Mouse (Mus musculus) testis, postnatal 10 days (tissue): ENCODE results near the gene Gimap5.
A peak's percentile ranks its signal among the peaks of the same experiment; 100 is the strongest.

Source experiments
- DNase-seq: peaks from one replicate; pipeline ENCODE4 v3.0.0; 2021; ENCODE audit warnings: low spot score

Gimap5 gene

DNA sequence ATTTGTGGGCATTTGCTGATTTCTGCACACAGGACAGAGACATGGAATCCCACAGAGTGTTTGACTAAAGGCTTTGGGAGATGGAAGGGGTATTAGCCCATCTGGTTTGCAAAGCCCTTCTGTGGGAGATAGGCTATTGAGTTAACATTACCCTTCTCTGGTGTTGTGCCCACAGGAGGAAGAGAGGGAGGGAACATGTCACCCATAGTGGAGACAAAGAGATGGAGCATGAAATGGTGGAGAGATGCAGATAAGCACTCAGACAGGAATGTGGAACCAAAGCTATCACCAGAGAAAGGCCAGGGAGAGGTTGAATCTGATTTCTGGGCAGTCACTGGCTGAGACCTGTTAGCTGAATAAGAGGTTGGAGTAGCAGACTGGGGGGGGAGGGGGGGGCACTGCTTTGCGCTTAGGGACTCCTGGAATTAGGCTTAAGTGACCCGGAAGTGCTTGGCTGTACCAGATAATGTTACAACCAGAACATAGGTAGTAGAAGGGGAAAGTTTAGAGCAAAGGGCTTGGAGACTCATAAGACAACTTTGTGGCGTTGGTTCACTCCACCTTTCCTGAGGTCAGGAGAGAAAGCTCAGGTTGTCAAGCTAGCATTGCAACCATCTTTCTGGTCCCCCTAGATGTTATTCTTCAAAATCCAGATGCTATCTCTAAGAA is 5.4 kb upstream of the Gimap5 start:
- no peak for DNase-seq

DNA sequence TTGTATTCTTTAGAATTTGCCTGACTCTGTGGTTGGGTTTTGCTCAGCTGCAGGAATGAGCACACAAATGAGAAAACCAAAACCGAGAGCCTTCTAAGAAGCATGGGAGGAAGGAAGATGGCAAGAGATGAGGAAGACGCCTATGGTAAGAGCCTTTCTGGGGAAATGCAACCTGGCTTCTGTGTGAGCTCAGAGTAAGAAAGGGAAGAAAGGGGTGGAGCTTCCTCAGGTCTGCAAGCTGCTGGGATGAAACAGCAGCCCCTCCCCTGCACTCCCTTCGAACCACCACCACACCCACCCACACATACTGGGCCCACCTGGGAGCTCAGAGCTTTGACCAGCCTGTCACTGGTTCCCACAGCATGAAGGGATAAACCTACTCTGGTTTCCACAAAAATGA is 4.7 kb upstream of the Gimap5 start:
- DNase-seq, result no peak

DNA sequence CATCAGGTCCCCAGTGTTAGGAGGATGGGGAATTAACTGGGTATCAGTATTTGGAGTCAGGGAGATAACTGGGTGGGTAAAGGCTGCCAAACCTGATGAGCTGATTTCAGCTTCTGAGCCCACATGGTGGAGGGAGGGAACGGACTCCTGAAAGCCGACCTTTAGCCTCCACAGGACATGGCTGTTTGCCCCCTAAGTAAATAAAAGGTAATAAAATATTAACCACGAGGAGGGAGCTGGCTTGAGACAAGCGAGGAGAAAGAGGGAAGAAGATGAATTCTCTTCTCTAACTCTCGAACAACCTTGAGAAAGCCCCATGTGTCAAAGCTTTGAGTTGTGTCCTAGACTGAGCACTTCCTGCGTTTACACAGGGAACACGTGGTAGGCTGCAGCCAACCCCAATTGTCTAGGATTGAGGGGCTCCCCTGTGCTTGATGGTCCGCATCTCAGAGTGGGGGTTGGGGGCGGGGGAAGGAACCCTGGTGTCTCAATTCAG is 4.2 kb upstream of the Gimap5 start:
- no peak for DNase-seq

DNA sequence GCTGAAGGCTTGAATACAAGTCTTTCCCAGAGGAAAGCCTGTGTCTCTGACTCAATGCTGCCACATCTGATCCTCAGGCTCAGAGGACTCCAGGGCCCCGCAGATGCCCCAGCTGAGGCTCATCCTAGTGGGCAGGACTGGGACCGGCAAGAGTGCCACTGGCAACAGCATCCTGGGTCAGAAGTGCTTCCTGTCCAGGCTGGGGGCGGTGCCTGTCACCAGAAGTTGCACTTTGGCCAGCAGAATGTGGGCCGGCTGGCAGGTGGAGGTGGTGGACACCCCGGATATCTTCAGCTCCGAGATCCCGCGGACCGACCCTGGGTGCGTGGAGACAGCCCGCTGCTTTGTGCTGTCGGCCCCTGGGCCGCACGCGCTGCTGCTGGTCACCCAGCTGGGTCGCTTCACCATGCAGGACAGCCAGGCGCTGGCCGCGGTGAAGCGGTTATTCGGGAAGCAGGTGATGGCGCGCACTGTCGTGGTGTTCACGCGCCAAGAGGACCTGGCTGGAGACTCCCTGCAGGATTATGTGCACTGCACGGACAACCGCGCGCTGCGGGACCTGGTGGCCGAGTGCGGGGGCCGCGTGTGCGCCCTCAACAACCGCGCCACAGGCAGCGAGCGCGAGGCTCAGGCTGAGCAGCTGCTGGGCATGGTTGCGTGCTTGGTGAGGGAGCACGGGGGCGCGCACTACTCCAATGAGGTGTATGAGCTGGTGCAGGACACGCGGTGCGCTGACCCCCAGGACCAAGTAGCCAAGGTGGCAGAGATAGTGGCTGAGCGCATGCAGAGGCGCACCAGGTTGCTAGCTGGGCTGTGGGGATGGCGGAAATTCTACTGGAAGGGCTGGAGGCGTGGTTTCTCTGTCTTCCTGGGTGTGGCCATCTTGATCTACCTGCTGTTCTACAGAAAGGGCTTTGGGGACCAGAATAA is 3.3 kb upstream of the Gimap5 start:
- DNase-seq, result no peak

DNA sequence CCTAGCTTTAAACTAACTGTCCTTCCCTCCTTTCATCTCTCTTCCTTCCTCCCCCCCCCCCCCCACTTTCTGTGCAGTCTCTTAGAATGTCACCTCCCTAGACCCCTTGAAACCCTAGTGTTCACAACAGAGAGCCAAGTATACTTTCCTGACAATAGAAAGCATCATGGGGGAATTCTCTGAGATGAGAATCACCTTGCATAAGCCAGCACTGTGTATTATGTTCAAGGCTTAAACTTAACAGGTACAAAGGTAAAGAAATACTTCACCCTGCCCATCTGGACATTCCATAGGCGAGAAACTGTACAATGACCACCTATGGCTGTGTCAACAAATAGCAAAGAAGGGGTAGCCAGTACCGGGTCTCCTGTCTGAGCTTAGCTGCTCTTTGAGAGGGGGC is 507 bp upstream of the Gimap5 start:
- DNase-seq, result no peak

DNA sequence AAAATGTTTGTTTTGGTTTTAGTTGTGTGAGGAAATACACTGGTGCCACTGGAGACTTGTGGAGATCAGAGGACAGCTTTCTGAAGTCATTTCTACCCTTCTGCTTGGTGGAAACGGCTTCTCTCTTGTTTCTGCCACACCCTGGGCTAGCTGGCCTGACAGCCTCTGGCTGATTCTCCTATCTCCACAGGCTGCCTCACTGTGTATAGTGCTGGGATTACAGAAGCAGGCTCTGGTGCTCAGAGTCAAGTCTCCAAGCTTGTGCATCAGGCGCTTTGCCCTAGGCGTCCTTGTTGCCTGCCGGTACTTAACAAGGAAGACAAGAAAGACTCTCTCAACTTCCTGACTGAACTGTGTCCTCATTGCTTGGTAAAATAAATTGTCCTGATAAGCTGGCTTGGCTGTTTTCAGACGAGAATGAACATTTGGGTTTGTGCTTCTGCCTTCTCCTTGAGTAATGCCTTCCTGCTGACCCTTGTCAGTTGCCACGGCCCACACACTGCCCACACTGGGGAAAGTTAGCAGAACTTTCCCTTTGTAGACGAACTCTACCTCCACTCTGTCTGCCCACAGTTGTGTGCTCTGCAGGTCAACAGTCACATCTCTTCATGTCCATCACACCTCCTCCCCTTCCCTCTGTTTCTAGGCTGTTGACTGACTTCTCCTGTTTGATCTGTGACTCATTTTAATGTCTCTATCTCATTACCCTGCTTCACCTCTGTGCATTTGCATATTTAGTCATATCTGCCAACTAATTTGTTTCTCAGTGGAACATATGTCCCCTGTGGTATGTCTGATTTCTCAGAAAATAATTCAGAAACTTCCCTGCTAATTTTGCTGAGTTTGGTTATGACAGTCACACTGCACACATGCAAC is 1.3 kb downstream of the Gimap5 start:
- no peak for DNase-seq

DNA sequence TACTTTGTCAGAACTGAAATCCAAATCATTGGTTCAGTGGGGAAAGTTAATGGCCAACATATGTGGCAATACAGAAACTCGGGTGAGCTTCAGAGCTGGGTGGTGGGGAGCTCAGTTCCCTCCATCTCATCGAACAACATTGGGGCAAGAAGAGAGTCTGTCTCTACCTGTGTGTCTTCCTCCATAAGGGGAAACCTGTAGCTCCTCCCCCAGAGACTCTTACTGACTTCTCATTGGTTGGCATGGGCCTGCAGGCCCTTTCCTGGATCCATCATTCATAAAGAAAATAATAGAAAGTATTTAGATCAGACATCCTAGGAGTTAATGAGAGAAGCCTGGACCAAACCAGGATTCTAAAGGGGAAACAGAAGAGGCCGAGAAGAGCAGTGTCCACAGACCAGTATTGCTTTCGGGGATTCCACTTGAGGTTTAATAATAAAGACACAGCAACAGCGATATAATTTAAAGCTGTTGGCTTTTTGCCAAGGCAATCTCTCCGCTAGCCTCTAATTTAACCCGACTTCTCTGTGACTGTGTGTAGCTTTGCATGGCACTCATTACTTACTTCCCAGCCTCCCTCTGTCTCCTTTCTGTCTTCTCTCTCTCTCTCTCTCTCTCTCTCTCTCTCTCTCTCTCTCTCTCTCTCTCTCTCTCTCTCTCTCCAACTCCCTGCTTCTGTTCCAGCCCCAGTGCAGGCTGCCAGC is 17.7 kb downstream of the Gimap5 start:
- no peak for DNase-seq

DNA sequence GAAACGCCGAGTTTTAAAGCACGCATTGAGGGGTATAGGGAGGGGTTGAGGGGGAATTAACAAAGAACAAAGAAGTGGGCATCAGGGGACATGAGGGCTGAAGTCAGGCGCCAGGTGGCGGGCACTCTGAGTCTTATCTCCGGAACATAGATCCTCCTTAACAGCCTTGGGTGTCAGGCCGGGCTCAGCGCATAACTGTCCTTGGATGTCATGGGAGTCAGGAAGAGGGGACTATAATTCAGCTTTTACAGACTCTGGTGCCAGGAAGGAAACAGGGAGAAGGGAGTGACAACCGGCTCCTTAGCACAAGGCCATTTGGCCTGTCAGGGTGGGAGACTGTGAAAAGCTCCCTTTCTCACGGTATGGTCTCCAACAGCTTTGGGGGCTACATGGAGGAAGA is 18.5 kb downstream of the Gimap5 start:
- DNase-seq, result no peak

DNA sequence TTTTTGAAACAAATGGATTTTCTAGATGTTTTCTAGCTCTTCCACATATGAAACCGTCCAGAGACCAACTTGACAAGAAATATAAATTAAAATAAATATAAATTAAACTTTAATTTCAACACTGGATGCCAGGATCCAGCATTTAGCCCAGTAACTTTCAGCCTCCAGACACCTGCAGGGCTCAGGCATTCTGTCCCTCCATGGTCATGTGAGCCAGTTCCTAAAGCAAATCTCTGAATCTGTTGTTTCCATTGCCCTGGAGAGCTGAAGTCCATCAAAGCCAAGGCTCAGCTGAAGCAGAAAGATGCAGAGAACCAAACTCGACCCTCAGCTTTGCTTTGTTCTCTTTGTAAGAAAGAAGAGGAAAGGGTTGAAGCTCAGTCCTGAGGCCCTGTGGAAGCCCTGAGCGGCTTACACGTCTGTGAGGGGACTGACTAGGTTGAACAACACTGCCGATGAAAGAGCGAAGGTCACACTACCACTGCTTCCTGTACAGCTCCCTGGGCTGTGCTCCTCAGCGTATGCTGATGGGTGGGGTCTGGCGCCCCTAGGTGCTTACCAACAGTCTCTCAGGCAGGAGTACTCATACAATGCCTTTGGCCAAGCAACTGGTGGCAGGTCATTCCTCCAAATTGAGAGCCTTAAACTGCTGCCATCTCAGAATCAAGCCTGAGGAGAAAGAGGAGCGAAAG is 22.3 kb downstream of the Gimap5 start:
- no peak for DNase-seq

DNA sequence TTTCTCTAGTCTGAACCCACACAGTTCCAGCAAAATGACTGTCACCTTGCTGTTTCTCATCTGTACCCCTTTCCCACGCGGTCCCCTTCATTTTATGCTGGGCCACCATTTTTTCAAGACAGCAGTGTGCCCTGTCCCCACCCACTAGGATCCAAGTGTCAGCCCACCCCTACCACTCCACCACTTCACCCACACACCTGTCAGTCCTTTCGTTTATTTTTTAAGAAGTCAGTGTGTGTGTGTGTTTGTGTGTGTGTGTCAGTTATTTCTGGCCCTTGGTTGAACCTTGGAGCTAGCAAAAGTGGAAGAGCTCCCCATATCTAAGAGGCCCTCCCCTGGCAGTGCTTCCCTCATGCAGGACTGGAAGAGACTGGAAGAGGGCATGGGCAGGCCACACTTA is 22.9 kb downstream of the Gimap5 start:
- no peak for DNase-seq

DNA sequence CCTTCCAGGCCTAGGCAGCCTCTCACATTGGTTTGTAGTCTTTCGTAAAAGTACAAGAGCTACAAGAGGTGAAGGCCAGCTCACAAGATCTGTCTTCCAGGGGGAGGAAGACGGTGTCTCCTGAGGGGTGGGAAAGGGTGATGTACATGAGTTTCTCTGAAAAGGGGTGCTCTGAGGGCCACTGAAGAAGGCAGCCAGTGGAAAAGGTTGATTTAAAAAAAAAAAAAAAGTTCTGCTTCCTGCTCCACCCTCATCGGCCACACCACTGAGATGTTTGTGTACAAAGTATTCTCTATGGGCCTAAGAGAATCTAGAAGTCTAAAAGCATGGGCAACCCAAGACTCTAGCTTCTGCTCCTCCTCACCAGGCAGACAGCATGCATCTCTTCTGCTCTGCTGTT is 24.7 kb downstream of the Gimap5 start, which contains the start of gene Gimap3:
TSS of gene Gimap3 (minus strand) at position 156 of the 400 bp plus-strand sequence.
- DNase-seq, result no peak

DNA sequence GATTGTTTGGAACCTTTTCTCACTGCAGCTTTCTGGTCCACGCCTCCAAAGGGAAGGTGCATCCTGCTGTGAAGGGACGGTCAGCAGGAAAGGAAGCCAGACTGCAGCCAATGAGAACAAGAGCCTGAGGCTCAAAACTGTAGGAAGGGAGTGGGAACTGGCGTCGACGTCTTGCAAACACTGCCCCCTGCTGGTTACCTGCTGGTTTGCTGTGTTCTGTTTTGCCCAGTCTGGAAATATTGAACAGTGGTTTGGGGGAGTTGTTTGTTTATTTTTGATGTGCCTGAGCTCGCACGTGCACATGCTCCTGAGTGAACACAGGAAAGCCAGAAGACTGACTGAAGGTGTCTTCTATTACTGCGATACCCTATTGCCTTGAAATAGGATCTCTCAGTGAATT is 26.0 kb downstream of the Gimap5 start:
- DNase-seq, result peak; percentile 87

DNA sequence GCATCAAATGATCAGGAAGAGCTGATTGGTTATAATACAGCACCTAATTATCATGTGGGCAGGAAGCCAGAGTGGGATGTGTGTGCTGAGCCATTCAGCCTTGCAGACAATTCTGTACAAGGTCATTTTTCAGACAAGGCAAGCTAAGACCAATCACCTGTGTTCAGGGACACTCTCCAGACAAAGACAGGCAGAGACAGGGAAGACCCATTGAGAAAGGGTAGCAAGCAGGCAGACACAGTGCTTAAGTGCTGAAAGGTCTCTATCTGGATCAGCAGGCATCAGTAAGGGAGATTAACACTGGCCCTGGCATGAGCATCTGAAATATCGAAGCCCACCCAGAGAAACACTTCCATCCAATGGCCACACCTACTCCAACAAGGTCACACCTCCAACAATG is 38.4 kb downstream of the Gimap5 start:
- no peak for DNase-seq

DNA sequence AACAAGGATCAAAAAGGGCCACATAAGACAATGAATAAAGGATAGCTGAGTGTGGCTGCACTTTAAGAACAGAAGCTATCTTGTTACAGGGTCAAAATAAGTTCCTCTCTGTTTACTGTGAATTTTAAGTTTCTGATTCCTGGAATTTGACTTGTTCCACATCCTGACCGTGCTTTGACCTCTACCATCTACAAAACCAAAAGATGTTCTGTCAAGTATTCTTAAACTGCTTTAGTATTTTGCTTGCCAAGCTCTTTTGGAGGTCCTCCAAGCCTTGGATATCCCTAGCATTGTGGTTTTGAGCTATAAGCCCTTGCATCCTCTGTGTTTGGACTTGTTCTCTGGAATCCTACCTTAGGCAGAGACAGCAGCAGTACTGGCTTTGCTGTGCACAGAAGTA is 39.2 kb downstream of the Gimap5 start:
- DNase-seq, result no peak

DNA sequence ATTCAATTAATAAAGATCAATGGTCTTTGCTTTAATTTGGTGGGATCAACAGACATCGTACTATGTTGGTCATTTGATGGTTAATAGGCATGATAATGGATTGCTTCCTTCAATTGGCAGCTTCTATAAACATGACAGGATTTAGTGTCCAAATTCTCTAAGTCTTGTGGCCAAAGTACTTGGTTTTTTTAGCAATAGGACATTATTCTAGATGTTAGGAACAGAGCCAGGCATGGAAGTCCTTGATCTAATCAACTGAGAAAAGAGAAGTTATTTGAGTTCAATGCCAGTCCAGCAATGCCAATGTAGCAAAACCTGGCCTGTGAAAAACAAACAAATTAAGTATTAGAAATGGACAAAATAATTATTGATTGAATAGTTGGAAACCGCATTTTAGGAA is 39.6 kb downstream of the Gimap5 start:
- DNase-seq, result no peak

DNA sequence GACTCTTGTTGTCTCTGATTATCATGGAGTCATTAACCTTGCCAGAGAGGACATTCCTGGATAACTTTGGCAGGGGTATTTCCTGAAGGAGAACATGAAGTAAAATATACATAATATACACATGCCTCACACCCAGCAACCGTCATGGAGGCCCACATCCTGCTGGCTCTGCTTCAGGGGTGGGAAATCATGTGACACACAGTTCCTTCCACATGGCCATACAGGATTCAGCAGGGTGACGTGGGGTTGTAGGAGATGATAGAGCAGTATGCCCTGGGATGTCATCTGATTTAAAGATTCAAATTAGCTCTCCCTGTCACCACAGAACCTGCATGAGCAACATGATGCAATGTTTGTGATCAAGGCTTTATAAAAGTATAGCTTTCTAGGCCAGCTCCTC is 41.9 kb downstream of the Gimap5 start:
- no peak for DNase-seq

DNA sequence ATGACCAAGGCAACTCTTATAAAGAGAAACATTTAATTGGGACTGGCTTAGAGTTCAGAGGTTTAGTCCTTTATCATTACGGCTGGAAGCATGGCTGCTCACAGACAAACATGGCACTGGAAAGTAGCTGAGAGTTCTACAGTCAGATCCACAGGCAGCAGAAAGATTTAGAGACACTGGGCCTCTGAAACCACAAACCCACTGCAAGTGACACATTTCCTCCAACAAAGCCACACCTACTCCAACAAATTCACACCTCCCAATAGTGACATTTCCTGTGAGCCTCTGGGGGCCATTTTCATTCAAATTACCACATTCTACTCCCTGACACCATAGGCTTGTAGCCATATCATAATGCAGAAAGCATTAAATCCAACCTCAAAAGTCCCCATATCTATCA is 55.9 kb downstream of the Gimap5 start:
- DNase-seq, result no peak

DNA sequence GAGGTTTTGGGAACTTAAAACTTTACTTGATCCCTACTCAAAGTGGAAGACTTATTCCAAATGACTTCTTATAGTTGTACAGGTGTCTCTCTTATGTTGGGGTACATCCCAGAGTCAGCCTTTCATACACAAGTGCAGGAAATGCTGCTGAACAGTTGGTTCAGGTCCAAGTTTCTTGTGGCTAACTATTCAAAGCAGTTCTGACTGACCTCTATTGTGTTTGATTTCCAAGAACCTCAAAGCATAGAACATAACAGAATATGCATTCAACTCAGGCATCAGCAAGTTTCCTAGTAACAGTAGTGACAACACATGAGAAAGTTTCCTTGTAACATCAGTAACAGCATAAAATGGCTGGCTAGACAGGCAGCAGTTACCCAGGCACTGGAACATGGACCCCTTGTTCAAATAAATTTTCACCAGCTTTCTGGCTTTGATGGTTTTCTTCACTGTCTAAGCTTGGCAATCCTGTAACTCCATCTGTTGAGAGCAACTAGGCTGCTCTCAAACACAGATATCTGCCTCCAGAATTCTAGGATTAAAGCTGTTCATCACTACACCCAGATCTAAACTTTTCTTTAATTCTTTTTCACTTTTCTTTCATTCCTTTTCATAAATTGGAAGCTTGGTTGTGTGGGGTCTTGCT is 57.5 kb downstream of the Gimap5 start:
- DNase-seq, result no peak
